Mouse (Mus musculus) thymus, adult 2 months (tissue): Measurements from ENCODE around the gene Fsip1. TPM values are rescaled to one million over a fixed set of nuclear protein-coding genes. Genes with fewer than 3 reads are reported as not detected.

Experiments used
- DNase-seq: peaks from one replicate; pipeline ENCODE4 v3.0.0; 2021
- H3K27ac ChIP-seq: fragments of 200-500 bp; 2 replicates; pipeline ENCODE4 v1.5.1; 2012; ENCODE audit warnings: low read length, control low read depth; ENCODE audit not compliant: control insufficient read depth, insufficient read depth
- H3K27me3 ChIP-seq: fragments of 200-500 bp; 2 replicates; pipeline ENCODE4 v1.6.1; 2012; ENCODE audit warnings: mild to moderate bottlenecking, low read length, moderate library complexity, mixed read lengths; ENCODE audit not compliant: control insufficient read depth, insufficient read depth
- H3K36me3 ChIP-seq: fragments of 200-500 bp; 2 replicates; pipeline ENCODE4 v1.6.1; 2012; ENCODE audit warnings: mild to moderate bottlenecking, low read length, moderate library complexity; ENCODE audit not compliant: control insufficient read depth, insufficient read depth
- H3K4me1 ChIP-seq: fragments of 200-500 bp; replicated peaks from 2 replicates; pipeline ENCODE4 v1.6.1; 2012; ENCODE audit warnings: low read length; ENCODE audit not compliant: control insufficient read depth, insufficient read depth
- H3K4me3 ChIP-seq: fragments of 200-500 bp; 2 replicates; pipeline ENCODE4 v1.5.1; 2012; ENCODE audit warnings: mild to moderate bottlenecking, low read length, control low read depth, moderate library complexity; ENCODE audit not compliant: control insufficient read depth, insufficient read depth
- CTCF ChIP-seq: fragments of 200-500 bp; IDR thresholded peaks from 2 replicates; pipeline ENCODE4 v1.5.1; 2012; ENCODE audit warnings: mild to moderate bottlenecking, control low read depth, low read length, moderate library complexity, borderline replicate concordance; ENCODE audit not compliant: control insufficient read depth, poor library complexity, insufficient read depth; ENCODE audit errors: extremely low read depth
- POLR2A ChIP-seq: fragments of 200-500 bp; IDR thresholded peaks from 2 replicates; pipeline ENCODE4 v1.6.1; 2012; ENCODE audit warnings: mild to moderate bottlenecking, low read length, control low read depth, moderate library complexity; ENCODE audit not compliant: control insufficient read depth, poor library complexity, insufficient read depth; ENCODE audit errors: extremely low read depth
- WGBS: fragments of 180-500 bp; shearing (Covaris S2); methylation state at CpG from one replicate; pipeline ENCODE4 v1.1.7; 2018; 5-methylcytosine and 5-hydroxymethylcytosine counted together
- polyA plus RNA-seq: library from polyadenylated mRNA; depleted of rRNA; stranded (reverse); fragments of >200 nt; gene quantifications from 2 replicates; pipeline ENCODE4 v1.2.3, GENCODE M21; 2012

The Fsip1 gene
- polyA plus RNA-seq, 1 experiment: not detected

GRCm38 (mm10) chr2:118118045-118118444 lies 138.7 kb downstream of the Fsip1 start:
- no peaks in the 10 kb centered on the region for H3K36me3 ChIP-seq
- no peaks in the 10 kb centered on the region for H3K27me3 ChIP-seq
- WGBS: 91% methylated on average over 6 of the region's 6 CpGs
- no peak for TF ChIP-seq CTCF
- no peak for TF ChIP-seq POLR2A
- DNase-seq: no peak
- H3K4me1 ChIP-seq: no peaks in the 10 kb centered on the region
- H3K27ac ChIP-seq: no peak overlapping the region
- no peak overlapping the region for H3K4me3 ChIP-seq

- Histone ChIP-seq H3K27me3 (no peaks in the 10 kb centered on the region; the same call in 1 of the 2 replicates), H3K4me3 (no peak overlapping the region), H3K27ac (no peak overlapping the region), H3K36me3 (no peaks in the 10 kb centered on the region), H3K4me1 (no peaks in the 10 kb centered on the region)
- DNase-seq: no peak
- 88% methylated on average over 11 of the region's 11 CpGs for WGBS
- no peak for TF ChIP-seq POLR2A
- TF ChIP-seq CTCF: no peak
Observed at GRCm38 (mm10) chr2:118117401-118117800, 139.4 kb downstream of the Fsip1 start.

GRCm38 (mm10) chr2:118116754-118117290 lies 139.9 kb downstream of the Fsip1 start:
- Histone ChIP-seq H3K27me3 (no peaks in the 10 kb centered on the region; the same call in 1 of the 2 replicates), H3K36me3 (no peaks in the 10 kb centered on the region), H3K4me3 (no peak overlapping the region), H3K27ac (no peak overlapping the region), H3K4me1 (no peaks in the 10 kb centered on the region)
- WGBS: 88% methylated on average over 3 of the region's 3 CpGs
- TF ChIP-seq CTCF (no peak), POLR2A (no peak)
- no peak for DNase-seq

GRCm38 (mm10) chr2:118116180-118116579 lies 140.6 kb downstream of the Fsip1 start:
- DNase-seq: no peak
- Histone ChIP-seq H3K4me3 (no peak overlapping the region), H3K27me3 (no peaks in the 10 kb centered on the region; the same call in 1 of the 2 replicates), H3K4me1 (peaks cover under 1% of the 10 kb centered on the region; the same call in 1 of the 2 replicates), H3K36me3 (no peaks in the 10 kb centered on the region), H3K27ac (no peak overlapping the region)
- TF ChIP-seq CTCF: no peak
- TF ChIP-seq POLR2A: no peak
- 81% methylated on average over 2 of the region's 2 CpGs for WGBS

GRCm38 (mm10) chr2:118115647-118116046 lies 141.1 kb downstream of the Fsip1 start:
- TF ChIP-seq CTCF (no peak), POLR2A (no peak)
- H3K4me1 ChIP-seq: peaks cover 2% of the 10 kb centered on the region; the same call in 1 of the 2 replicates
- H3K36me3 ChIP-seq: no peaks in the 10 kb centered on the region
- no peak overlapping the region for H3K4me3 ChIP-seq
- no peak overlapping the region for H3K27ac ChIP-seq
- no peaks in the 10 kb centered on the region; the same call in 1 of the 2 replicates for H3K27me3 ChIP-seq
- 85% methylated on average over 7 of the region's 7 CpGs for WGBS
- DNase-seq: no peak

- no peak for DNase-seq
- H3K4me1 ChIP-seq: peaks cover 2% of the 10 kb centered on the region; the same call in 1 of the 2 replicates
- H3K4me3 ChIP-seq: no peak overlapping the region
- no peak for TF ChIP-seq CTCF
- TF ChIP-seq POLR2A: no peak
- WGBS: 92% methylated on average over 10 of the region's 10 CpGs
- H3K36me3 ChIP-seq: no peaks in the 10 kb centered on the region
- H3K27ac ChIP-seq: no peak overlapping the region
- no peaks in the 10 kb centered on the region; the same call in 1 of the 2 replicates for H3K27me3 ChIP-seq
Observed at GRCm38 (mm10) chr2:118114671-118115070, 142.1 kb downstream of the Fsip1 start.
